Mouse (Mus musculus) forebrain, embryonic 11.5 days (tissue): ENCODE data around the gene Tmtc2. TPM values are rescaled to one million over a fixed set of nuclear protein-coding genes. Genes with fewer than 3 reads are reported as not detected.

Experiments
- ATAC-seq: fragments of 200-750 bp; cut with Nextera tagmentation; replicated peaks from 2 replicates; pipeline ENCODE4 v1.8.0; 2017; ENCODE audit warnings: moderate TSS enrichment; ENCODE audit not compliant: low FRiP score
- DNase-seq: peaks from one replicate; pipeline ENCODE4 v3.0.0-alpha.2; 2017; ENCODE audit warnings: low spot score
- H3K27ac ChIP-seq: fragments of 300-500 bp; sonication (generic); 2 replicates; pipeline ENCODE4 v1.5.1; 2014; ENCODE audit warnings: low read depth, low read length
- H3K27me3 ChIP-seq: fragments of 300-500 bp; sonication (generic); 2 replicates; pipeline ENCODE4 v1.6.1; 2014; ENCODE audit warnings: mild to moderate bottlenecking, low read length, mixed read lengths; ENCODE audit not compliant: control insufficient read depth, insufficient read depth
- H3K36me3 ChIP-seq: fragments of 300-500 bp; sonication (generic); 2 replicates; pipeline ENCODE4 v1.6.1; 2014; ENCODE audit warnings: mild to moderate bottlenecking, low read length, moderate library complexity, mixed read lengths; ENCODE audit not compliant: control insufficient read depth, insufficient read depth
- H3K4me1 ChIP-seq: fragments of 300-500 bp; sonication (generic); replicated peaks from 2 replicates; pipeline ENCODE4 v1.6.1; 2014; ENCODE audit warnings: low read length, mixed read lengths; ENCODE audit not compliant: control insufficient read depth, insufficient read depth
- H3K4me2 ChIP-seq: fragments of 300-500 bp; sonication (generic); 2 replicates; pipeline ENCODE4 v1.6.1; 2014; ENCODE audit warnings: low read depth, mild to moderate bottlenecking, low read length, moderate library complexity, mixed read lengths; ENCODE audit not compliant: severe bottlenecking
- H3K4me3 ChIP-seq: fragments of 300-500 bp; sonication (generic); 2 replicates; pipeline ENCODE4 v1.5.1; 2014; ENCODE audit warnings: low read depth, low read length
- H3K9ac ChIP-seq: fragments of 300-500 bp; sonication (generic); 2 replicates; pipeline ENCODE4 v1.6.1; 2014; ENCODE audit warnings: low read length
- H3K9me3 ChIP-seq: fragments of 300-500 bp; sonication (generic); 2 replicates; pipeline ENCODE4 v1.6.1; 2016; ENCODE audit warnings: low read length, mixed read lengths; ENCODE audit not compliant: control insufficient read depth
- WGBS: fragments of 180-500 bp; shearing (Covaris S2); extraction: QIAGEN DNeasy Blood & Tissue Kit; methylation state at CpG from one replicate; pipeline ENCODE4 v1.1.7; 2014; 5-methylcytosine and 5-hydroxymethylcytosine counted together
- polyA plus RNA-seq: library from polyadenylated mRNA; unstranded; fragments of >200 nt; fragmentation: Nextera tagmentation; extraction: Ambion mirVana; gene quantifications from 2 replicates; pipeline ENCODE4 v1.2.1, GENCODE M21; 2014

Tmtc2 gene
- polyA plus RNA-seq, 1 experiment from 2014 or later, result 4.0 TPM

- no peak overlapping the region for H3K4me3 ChIP-seq
- no peaks in the 10 kb centered on the region for H3K36me3 ChIP-seq
- H3K9ac ChIP-seq, result no peak overlapping the region
- DNase-seq (no peak), ATAC-seq (no peak)
- H3K4me1 ChIP-seq, result no peaks in the 10 kb centered on the region
- H3K27me3 ChIP-seq, result no peaks in the 10 kb centered on the region
- no peak overlapping the region for H3K27ac ChIP-seq
- no peak overlapping the region for H3K4me2 ChIP-seq
- H3K9me3 ChIP-seq, result no peaks in the 10 kb centered on the region
- WGBS, result 92% methylated on average over 5 of the region's 5 CpGs
These were observed 261.3 kb downstream of the Tmtc2 start for GRCm38 (mm10) chr10:105312986-105313385.

GRCm38 (mm10) chr10:105297560-105297959 lies 276.7 kb downstream of the Tmtc2 start:
- Histone ChIP-seq H3K36me3 (no peaks in the 10 kb centered on the region), H3K27me3 (no peaks in the 10 kb centered on the region), H3K9ac (no peak overlapping the region), H3K4me1 (no peaks in the 10 kb centered on the region), H3K4me2 (no peak overlapping the region), H3K27ac (no peak overlapping the region), H3K9me3 (no peaks in the 10 kb centered on the region), H3K4me3 (no peak overlapping the region)
- no peak for ATAC-seq
- DNase-seq, result no peak
- WGBS, result 79% methylated on average over 3 of the region's 3 CpGs

GRCm38 (mm10) chr10:105292961-105293360 lies 281.3 kb downstream of the Tmtc2 start:
- H3K27me3 ChIP-seq, result no peaks in the 10 kb centered on the region
- WGBS, result 81% methylated on average over 1 of the region's 1 CpGs
- no peak for DNase-seq
- no peak overlapping the region for H3K9ac ChIP-seq
- H3K9me3 ChIP-seq, result no peaks in the 10 kb centered on the region
- no peak overlapping the region for H3K27ac ChIP-seq
- H3K4me3 ChIP-seq, result no peak overlapping the region
- no peak overlapping the region for H3K4me2 ChIP-seq
- no peak for ATAC-seq
- H3K36me3 ChIP-seq, result no peaks in the 10 kb centered on the region
- H3K4me1 ChIP-seq, result no peaks in the 10 kb centered on the region

DNA sequence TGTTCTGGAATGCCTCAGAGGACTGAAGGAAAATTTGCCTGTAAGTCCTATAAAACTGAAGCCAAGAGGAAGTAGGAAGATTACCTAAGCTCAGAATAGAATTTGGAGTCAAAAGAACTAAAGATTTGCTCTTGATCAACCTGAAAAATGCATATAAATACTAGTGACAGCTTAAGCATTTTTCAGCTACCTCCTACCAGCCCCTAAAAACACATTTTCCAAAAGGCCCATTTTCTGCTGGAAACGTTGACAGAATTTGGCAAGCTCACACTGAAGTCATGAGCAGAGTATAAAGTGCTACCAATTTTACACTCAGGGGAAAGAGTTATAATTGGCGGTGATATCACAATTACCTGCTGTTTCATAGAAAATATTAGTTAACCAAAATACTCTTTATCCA lies 285.8 kb downstream of the Tmtc2 start:
- ATAC-seq (no peak), DNase-seq (no peak)
- 83% methylated on average over 2 of the region's 2 CpGs for WGBS
- Histone ChIP-seq H3K4me3 (no peak overlapping the region), H3K9ac (no peak overlapping the region), H3K27me3 (no peaks in the 10 kb centered on the region), H3K27ac (no peak overlapping the region), H3K4me2 (no peak overlapping the region), H3K36me3 (no peaks in the 10 kb centered on the region), H3K9me3 (no peaks in the 10 kb centered on the region), H3K4me1 (no peaks in the 10 kb centered on the region)

- Histone ChIP-seq H3K36me3 (no peaks in the 10 kb centered on the region), H3K9me3 (no peaks in the 10 kb centered on the region), H3K9ac (no peak overlapping the region), H3K27ac (no peak overlapping the region), H3K4me3 (no peak overlapping the region), H3K27me3 (no peaks in the 10 kb centered on the region), H3K4me1 (no peaks in the 10 kb centered on the region), H3K4me2 (no peak overlapping the region)
- 91% methylated on average over 3 of the region's 3 CpGs for WGBS
- ATAC-seq (no peak), DNase-seq (no peak)
These were observed 286.7 kb downstream of the Tmtc2 start for GRCm38 (mm10) chr10:105287575-105287974.

DNA sequence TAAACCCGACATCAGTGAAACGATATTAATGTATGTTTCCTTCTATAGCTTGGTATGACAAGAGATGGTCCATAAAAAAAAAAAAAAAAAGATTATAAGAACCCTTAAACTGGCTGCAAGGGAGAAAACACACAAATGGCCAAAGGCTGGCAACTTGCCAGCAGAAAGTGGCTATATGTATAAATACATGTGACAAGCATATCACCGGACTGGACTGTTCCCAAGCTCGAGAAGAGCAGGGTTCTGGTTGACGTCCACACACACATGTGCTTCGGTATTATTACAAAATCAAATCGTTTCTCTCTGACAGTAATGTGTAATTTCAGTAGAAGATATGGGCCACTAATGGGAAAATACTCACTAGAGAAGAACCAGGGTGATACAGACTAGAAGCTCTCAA lies 287.2 kb downstream of the Tmtc2 start:
- H3K4me1 ChIP-seq, result no peaks in the 10 kb centered on the region
- 93% methylated on average over 7 of the region's 7 CpGs for WGBS
- H3K9me3 ChIP-seq, result no peaks in the 10 kb centered on the region
- no peak overlapping the region for H3K9ac ChIP-seq
- no peak overlapping the region for H3K27ac ChIP-seq
- no peak overlapping the region for H3K4me3 ChIP-seq
- no peaks in the 10 kb centered on the region for H3K36me3 ChIP-seq
- no peak overlapping the region for H3K4me2 ChIP-seq
- no peaks in the 10 kb centered on the region for H3K27me3 ChIP-seq
- DNase-seq (no peak), ATAC-seq (no peak)

DNA sequence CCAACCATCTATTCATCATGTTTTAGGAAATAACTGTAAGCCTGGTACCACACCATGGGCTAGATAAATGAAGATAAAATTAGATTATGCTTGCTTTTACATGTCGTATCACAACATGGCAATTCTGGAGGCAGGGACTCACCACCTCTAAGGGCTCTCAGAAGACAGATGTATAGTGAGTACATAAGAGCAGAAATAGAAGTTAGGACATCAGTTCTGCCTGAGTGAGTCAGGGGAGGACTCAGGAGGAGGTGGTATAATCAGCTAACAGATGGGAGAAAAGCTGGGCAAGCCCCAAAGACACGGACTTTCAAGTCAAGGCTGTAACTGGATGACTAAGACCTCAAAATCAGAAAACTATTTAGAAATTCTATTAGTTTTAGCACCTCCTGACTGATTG lies 288.0 kb downstream of the Tmtc2 start:
- no peak overlapping the region for H3K9ac ChIP-seq
- H3K4me2 ChIP-seq, result no peak overlapping the region
- WGBS, result 80% methylated on average over 2 of the region's 2 CpGs
- DNase-seq, result no peak
- H3K27me3 ChIP-seq, result no peaks in the 10 kb centered on the region
- H3K36me3 ChIP-seq, result no peaks in the 10 kb centered on the region
- H3K4me3 ChIP-seq, result no peak overlapping the region
- H3K9me3 ChIP-seq, result no peaks in the 10 kb centered on the region
- no peaks in the 10 kb centered on the region for H3K4me1 ChIP-seq
- H3K27ac ChIP-seq, result no peak overlapping the region
- ATAC-seq, result no peak

DNA sequence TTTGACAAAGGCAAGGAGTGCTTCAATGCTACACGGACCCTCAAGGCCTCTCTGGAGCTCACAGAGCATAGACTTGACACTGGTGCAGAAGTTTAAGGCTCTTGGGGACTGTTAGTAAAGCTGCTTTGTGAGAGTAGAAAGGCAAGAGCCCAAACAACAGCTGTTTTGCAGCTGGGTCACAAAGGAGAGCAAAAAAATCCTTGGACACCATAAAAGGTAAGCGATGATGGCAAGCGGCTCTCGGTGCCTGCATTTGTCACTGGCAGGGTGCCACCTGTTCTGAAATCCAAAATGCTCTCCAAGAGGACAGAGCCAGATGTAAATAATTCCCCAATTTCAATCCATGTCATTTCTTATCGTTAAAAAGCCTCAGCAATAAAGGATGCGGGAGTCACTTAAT lies 290.1 kb downstream of the Tmtc2 start:
- 81% methylated on average over 6 of the region's 6 CpGs for WGBS
- no peak for ATAC-seq
- H3K4me1 ChIP-seq, result no peaks in the 10 kb centered on the region

GRCm38 (mm10) chr10:105280933-105281332 lies 293.3 kb downstream of the Tmtc2 start:
- DNase-seq (no peak), ATAC-seq (no peak)
- no peaks in the 10 kb centered on the region for H3K36me3 ChIP-seq
- WGBS, result 93% methylated on average over 3 of the region's 3 CpGs
- no peak overlapping the region for H3K27ac ChIP-seq
- no peaks in the 10 kb centered on the region for H3K9me3 ChIP-seq
- H3K27me3 ChIP-seq, result no peaks in the 10 kb centered on the region
- no peak overlapping the region for H3K4me2 ChIP-seq
- H3K4me3 ChIP-seq, result no peak overlapping the region
- no peak overlapping the region for H3K9ac ChIP-seq
- no peaks in the 10 kb centered on the region for H3K4me1 ChIP-seq

More for the DNA sequence above, 290.1 kb downstream of the Tmtc2 start:
- H3K4me3 ChIP-seq, result no peak overlapping the region
- no peaks in the 10 kb centered on the region for H3K36me3 ChIP-seq
- H3K4me2 ChIP-seq, result no peak overlapping the region
- no peaks in the 10 kb centered on the region for H3K27me3 ChIP-seq
- no peak overlapping the region for H3K9ac ChIP-seq
- no peak for DNase-seq
- no peak overlapping the region for H3K27ac ChIP-seq
- no peaks in the 10 kb centered on the region for H3K9me3 ChIP-seq
